Mouse (Mus musculus): ENCODE data around the gene Nccrp1. TPM values are rescaled to one million over a fixed set of nuclear protein-coding genes. Genes with fewer than 3 reads are reported as not detected.

The Nccrp1 gene
- total RNA-seq (2021): not detected
- long read RNA-seq, experiment 1: 0 reads
- long read RNA-seq, experiment 2: 0 reads

- no peak for DNase-seq (ENCODE audit: low spot score)
Observed at GRCm38 (mm10) chr7:28547154-28547553, at the start of gene Nccrp1. TSS of gene Nccrp1 (minus strand) at chr7:28547254.

GRCm38 (mm10) chr7:28595751-28596435 is 48.8 kb upstream of the Nccrp1 start:
- no peak for DNase-seq (ENCODE audit: low spot score)

DNA sequence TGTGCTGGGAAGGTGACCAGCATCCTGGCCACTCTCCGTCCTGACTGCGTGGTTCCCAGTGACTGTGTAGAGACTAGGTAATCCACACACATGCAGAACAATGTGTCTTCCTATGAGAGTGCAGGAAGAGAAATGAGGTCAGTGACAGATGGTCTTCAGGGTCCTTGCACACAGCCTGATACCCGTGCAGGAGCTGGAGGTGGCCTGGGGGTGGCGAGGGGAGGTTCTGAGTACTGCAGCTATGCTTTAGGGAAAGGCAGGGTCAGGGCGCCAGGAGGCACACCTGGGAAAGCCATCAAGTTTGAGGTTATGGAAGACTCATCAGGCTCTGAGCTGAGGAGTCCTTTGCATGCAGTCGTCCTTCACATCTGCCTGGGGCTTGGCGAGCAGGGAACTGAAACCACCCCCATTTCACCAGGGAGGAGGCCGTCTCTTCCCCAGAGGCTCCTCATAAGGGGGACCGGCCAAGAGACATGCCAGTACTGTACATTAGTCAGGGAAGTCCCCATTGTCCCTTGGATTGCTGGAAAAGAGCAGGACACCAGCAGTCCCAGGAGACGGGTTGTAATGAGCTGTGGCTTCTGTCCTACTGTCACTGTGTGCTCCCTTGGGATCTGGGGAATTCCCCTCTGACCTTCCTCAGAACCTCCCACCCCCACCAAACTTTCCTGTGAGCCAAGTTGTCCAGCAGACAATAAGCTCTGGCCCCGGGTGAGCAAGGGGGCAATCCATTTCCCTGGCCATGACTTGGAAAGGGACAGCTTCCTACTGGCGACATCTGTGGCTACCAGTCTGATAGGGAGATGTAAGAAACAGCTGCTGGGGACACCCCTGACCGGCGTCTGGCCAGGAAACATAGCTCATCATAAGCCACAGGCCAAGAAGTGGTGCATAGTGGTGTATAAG is 46.4 kb upstream of the Nccrp1 start:
- DNase-seq (ENCODE audit: low spot score): peak; percentile 29

GRCm38 (mm10) chr7:28591862-28592261 is 44.8 kb upstream of the Nccrp1 start:
- no peak for DNase-seq (ENCODE audit: low spot score)

DNA sequence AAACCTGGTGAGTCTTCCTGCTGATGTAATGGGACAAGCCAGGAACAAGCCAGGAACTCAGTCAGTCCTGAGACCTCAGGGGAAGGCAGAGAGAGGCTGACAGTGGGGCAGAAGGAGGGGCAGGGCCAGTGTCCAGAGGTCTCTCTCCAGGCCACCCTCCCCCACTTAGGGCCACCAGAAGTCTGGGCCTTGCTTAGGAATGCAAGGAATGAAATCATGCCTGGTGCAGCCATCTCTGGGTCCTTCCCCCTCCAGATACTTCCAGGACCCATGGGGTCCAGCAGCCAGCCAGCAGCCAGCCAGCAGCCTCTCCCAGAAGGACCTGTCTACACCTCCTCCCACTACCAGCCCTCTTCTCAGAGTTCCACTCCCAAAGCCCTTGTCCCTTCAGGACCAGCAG is 40.6 kb upstream of the Nccrp1 start:
- no peak for DNase-seq (ENCODE audit: low spot score)

DNA sequence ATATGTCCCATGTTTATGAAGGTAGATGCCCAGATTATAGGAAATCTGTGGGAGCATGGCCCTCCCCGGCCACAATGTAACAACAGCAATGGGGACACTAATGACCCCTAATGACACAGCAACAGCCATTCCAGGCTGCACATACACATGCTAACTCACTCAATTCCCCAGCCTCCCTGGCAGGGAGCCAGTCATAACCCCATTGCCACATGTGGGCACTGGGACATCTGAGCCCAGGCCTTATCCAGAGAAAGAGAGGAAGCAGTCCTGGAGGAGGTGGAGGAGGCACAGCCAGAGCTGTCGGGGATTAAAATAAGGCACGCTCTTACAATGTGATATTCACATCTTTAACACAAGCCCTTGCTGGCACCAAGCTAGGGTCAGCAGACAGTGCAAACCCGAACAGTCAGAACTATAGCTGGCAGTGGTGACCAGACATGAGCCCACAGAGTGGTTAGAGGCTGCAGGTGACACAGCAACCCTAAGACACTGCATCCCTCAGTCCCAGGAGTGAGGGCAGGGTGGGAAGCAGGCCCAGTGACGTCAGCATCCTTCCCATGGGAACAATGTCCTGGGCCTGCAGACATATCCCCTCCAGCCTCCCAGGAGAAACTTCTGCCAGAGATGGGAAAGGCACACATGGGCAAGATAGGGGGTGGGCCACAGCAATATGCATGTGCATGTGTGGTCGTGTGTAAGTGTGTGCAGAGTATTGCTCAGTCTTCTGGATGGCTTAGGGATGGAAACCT is 39.8 kb upstream of the Nccrp1 start:
- no peak for DNase-seq (ENCODE audit: low spot score)

GRCm38 (mm10) chr7:28585001-28585400 is 37.9 kb upstream of the Nccrp1 start:
- DNase-seq (ENCODE audit: low spot score): no peak

DNA sequence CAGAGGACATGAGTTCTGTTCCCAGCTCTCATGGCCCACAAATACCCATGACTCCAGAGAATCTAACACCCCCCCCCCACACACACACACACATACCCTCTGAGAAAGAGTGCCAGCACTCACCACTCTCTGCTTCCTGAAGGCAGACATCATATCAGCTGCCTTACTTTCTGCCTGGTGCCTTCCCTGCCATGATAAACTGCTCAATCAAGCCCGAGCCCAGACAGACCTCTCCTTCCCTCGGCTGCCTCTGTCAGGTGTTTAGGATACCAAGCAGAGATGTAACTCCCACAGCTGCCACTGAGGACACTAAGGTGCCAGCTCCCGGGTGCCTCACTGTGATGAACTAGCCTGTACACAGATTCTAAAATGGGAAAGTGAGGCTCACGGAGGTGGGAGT is 37.4 kb upstream of the Nccrp1 start:
- DNase-seq (ENCODE audit: low spot score): no peak

GRCm38 (mm10) chr7:28583570-28584344 is 36.7 kb upstream of the Nccrp1 start:
- DNase-seq (ENCODE audit: low spot score): no peak

- DNase-seq (ENCODE audit: low spot score): no peak
Observed at GRCm38 (mm10) chr7:28582841-28583240, 35.8 kb upstream of the Nccrp1 start.

- no peak for DNase-seq (ENCODE audit: low spot score)
Observed at GRCm38 (mm10) chr7:28581721-28582120, 34.7 kb upstream of the Nccrp1 start.

- DNase-seq (ENCODE audit: low spot score): no peak
Observed at GRCm38 (mm10) chr7:28579826-28580225, 32.8 kb upstream of the Nccrp1 start.

DNA sequence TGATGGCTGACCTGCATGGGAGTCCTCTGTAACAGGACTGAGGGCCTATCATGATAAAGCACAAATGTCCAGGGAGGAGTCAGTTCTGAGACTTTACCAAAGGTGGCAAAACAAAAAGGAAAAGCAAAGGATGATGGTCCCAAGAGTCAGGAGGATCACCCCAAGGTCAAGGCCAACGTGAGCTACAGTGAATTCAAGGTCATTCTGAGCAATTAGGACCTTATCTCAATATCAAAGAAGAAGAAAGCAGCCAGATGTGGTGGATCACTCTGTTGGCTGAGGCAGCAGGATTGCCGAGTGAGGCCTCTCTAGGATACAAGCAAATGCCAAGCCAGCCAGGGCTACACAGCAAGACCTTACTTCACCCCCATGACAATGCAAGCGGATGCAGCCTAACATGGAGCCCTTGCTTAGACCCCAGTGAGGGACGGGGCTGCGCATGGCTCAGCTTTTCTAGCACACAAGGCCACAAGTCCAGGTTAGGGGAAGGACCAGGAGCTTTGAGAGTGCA is 31.5 kb upstream of the Nccrp1 start:
- DNase-seq (ENCODE audit: low spot score): no peak

DNA sequence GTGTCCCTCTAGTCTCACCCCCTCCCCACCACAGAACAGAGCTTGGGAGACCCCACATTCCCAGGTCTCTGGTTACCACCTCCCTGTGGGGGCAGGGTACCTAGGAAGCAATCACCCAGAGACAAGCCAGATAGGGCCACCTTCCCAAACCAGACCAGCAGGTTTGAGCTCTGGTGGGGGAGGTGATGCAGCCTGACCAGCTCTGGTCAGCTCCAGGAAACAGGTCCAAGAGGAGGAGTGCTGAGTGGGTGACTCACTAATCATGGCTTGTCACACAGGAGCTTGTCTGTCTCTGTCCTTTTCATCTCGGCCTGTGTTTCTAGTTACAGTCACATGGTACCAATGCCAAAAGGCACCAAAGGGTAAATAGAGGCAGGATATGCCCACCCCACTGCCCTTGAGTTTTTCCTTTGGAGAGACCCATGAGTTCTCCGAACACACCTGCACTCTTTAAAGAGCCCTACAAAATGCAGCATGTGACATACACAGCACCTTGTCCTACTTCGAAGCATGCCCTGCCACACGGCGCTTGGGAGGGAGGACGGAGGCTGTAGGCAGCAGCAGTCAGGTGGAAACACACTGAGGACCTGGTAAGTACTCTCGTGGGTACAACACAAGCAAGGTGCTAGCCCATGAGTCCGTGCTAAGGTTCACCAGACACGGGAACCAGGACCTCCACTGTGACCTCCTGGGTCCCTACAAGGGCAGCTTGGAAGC is 30.9 kb upstream of the Nccrp1 start:
- DNase-seq (ENCODE audit: low spot score): no peak

DNA sequence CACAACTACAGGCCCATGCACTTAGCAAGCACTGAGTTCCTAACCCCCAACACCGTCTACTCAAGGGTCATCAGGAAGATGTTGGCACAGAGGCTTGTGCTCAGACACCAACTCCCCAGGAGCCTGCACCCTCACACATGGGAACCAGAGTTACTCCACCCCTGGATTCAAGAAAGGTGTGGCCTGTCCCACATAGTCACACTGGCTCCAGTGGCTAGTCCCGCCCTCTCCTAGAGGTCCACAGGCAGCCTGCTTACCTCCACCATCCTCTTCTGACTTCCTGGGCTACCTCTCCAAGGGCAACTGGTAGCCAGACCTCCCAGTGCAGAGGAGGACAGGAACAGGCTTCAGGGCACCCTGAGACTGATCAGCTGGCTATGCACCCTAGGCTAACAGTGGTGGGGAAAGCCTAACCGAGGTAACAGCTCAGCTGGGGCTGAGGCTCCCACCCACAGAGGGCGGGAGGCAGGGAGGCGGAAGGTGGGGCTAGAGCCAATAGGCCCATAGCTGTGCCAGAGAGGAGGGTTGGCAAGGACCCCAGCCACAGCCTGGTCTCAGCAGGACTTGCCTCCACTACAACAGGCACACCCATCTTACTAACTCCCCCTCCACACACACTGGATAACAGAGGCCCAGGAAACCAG is 29.3 kb upstream of the Nccrp1 start:
- DNase-seq (ENCODE audit: low spot score): peak; percentile 60

DNA sequence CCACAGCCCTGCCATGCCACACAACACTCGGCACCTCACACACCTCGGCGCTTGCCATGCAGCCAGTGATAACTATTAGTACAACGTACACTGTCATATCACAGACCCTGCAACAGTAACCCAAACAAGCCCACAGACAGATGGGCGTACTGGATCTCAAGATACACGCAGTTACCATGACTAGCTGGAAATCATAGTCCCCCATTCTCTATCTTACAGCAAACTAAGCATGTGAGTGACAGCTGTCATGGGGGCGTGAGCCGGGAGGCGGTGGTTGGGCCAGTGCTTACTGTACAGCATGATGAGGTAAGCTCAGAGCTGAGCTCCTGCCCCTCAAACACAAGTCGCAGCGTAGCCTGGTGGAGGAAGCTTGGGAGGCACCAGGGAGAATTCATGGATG is 28.5 kb upstream of the Nccrp1 start:
- no peak for DNase-seq (ENCODE audit: low spot score)

GRCm38 (mm10) chr7:28573236-28573635 is 26.2 kb upstream of the Nccrp1 start:
- DNase-seq (ENCODE audit: low spot score): no peak

DNA sequence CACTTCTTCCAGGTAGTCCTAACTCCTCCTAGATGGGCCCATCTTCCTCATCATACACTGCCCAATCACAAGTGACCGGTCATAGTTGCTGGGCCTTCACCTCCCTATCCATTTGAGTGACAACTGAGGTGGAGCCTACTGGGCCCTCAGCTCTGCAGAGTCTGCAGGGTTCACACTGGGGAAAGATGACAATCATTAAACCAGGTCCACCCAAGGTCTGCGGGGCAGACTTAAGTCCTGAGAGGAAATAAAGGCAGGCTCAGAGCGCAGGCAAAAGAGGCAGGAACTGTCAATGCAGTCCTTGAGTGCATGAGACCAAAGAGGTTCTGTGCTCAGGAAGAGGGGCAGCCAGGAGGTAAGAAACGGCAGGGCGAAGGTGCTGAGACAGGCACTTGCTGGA is 25.6 kb upstream of the Nccrp1 start:
- DNase-seq (ENCODE audit: low spot score): no peak

DNA sequence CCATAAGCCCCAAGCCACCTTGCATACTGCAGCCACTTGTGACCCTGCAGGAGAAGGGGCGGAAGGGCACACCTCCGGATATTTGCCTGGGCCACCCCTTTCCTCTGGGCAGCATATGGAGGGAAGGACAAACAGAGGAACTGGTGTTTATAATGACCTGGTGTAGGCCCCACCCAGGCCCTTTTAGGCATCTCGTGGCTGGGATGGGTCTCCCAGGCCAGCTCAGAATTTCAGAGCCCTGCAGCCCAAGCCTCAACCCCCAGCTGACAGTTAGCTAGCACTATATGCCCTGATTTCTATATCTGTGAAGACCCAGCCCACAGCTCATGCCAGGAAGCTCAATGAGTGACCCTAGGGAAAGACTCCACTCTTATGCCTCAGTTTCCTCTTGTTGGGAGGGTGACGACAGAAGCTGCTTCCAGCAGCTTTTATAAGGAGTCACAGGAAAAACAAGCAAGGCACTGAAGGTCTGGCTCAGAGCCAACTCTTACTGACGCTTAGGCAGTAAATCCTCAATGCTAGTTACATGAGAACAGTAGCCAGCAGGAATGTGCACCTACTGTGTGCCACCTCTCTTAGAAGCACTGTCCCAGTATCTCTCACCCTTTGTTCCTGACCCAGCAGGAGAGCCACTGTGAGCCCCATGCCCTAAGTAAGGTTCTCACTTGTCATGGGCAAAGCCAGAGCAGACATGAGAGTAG is 24.1 kb upstream of the Nccrp1 start:
- DNase-seq (ENCODE audit: low spot score): no peak
